Mouse (Mus musculus) CH12.LX (cell line): ENCODE measurements around the gene C1qtnf1. TPM values are rescaled to one million over a fixed set of nuclear protein-coding genes. Genes with fewer than 3 reads are reported as not detected.

ENCODE experiments used
- DNase-seq: peaks from one replicate; pipeline ENCODE4 v3.0.0-alpha.2; 2013; ENCODE audit errors: extremely low read depth
- H3K27ac ChIP-seq: 2 replicates; pipeline ENCODE4 v1.5.1; 2012; ENCODE audit warnings: low read depth, mild to moderate bottlenecking, control low read depth, moderate library complexity; ENCODE audit not compliant: insufficient read depth
- H3K27me3 ChIP-seq: replicated peaks from 2 replicates; pipeline ENCODE3; 2012; ENCODE audit warnings: inconsistent platforms
- H3K36me3 ChIP-seq, 2 experiments: replicated peaks in 1 of 2; 2 replicates each; pipeline versions ENCODE3 to v1.6.1; 2012; ENCODE audit warnings: inconsistent platforms in 1 of 2, low read length in 1 of 2, mild to moderate bottlenecking in 1 of 2, mixed read lengths in 1 of 2, moderate library complexity in 1 of 2; ENCODE audit not compliant: control insufficient read depth in 1 of 2, insufficient read depth in 1 of 2
- H3K4me1 ChIP-seq, 2 experiments: 2 replicates each; pipeline ENCODE4 v1.6.1; 2012; ENCODE audit warnings: inconsistent platforms in 1 of 2, moderate library complexity in 1 of 2; ENCODE audit not compliant: insufficient read depth in 2 of 2, control insufficient read depth in 1 of 2
- H3K4me2 ChIP-seq: 2 replicates; pipeline ENCODE4 v1.6.1; 2012; ENCODE audit warnings: low read depth, mild to moderate bottlenecking, control low read depth; ENCODE audit not compliant: poor library complexity, insufficient read depth, severe bottlenecking
- H3K4me3 ChIP-seq, 3 experiments: fragments of 150-350 bp in 1 of 3; sonication (generic) in 1 of 3; replicated peaks in 1 of 3; 2 replicates each; pipeline versions ENCODE3 to v1.5.1; 2011 to 2012; ENCODE audit warnings: low read depth in 2 of 3, low read length in 2 of 3, mild to moderate bottlenecking in 2 of 3, moderate library complexity in 2 of 3, control low read depth in 1 of 3, improper control_type of control experiment in 1 of 3, inconsistent platforms in 1 of 3, mixed read lengths in 1 of 3; ENCODE audit not compliant: poor library complexity in 1 of 3
- H3K79me2 ChIP-seq: replicated peaks from 2 replicates; pipeline ENCODE4 v1.6.1; 2012; ENCODE audit warnings: mild to moderate bottlenecking, moderate library complexity; ENCODE audit not compliant: control insufficient read depth, poor library complexity, insufficient read depth, severe bottlenecking; ENCODE audit errors: extremely low read depth
- H3K9ac ChIP-seq: 2 replicates; pipeline ENCODE4 v1.6.1; 2012; ENCODE audit warnings: low read depth, mild to moderate bottlenecking, control low read depth, moderate library complexity; ENCODE audit not compliant: insufficient read depth
- H3K9me3 ChIP-seq: replicated peaks from 2 replicates; pipeline ENCODE3; 2012; ENCODE audit warnings: low read length, inconsistent platforms, mixed read lengths
- BHLHE40 ChIP-seq: IDR thresholded peaks from 2 replicates; pipeline ENCODE4 v1.6.1; 2011; ENCODE audit warnings: mild to moderate bottlenecking, low read depth, low read length, improper control_type of control experiment
- CTCF ChIP-seq, 2 experiments: IDR thresholded peaks in 1 of 2; conservative IDR thresholded peaks in 1 of 2; 2 replicates each; pipeline ENCODE4 v1.5.1; 2011 to 2012; ENCODE audit warnings: low read depth in 2 of 2, low read length in 2 of 2, improper control_type of control experiment in 1 of 2, inconsistent platforms in 1 of 2, mild to moderate bottlenecking in 1 of 2, moderate library complexity in 1 of 2
- ELF1 ChIP-seq: IDR thresholded peaks from 2 replicates; pipeline ENCODE4 v1.6.1; 2014; ENCODE audit warnings: low read depth, mild to moderate bottlenecking, inconsistent platforms, low read length, improper control_type of control experiment
- EP300 ChIP-seq: IDR thresholded peaks from 2 replicates; pipeline ENCODE4 v1.6.1; 2011; ENCODE audit warnings: low read length, improper control_type of control experiment
- ETS1 ChIP-seq: conservative IDR thresholded peaks from 2 replicates; pipeline ENCODE4 v1.6.1; 2012; ENCODE audit warnings: low read depth, mild to moderate bottlenecking, inconsistent platforms, low read length, improper control_type of control experiment, moderate library complexity
- GABPA ChIP-seq: IDR thresholded peaks from 2 replicates; pipeline ENCODE4 v1.6.1; 2012; ENCODE audit warnings: low read depth, low read length, improper control_type of control experiment, inconsistent platforms; ENCODE audit not compliant: insufficient replicate concordance
- HCFC1 ChIP-seq: IDR thresholded peaks from 2 replicates; pipeline ENCODE4 v1.6.1; 2012; ENCODE audit warnings: low read depth, mild to moderate bottlenecking, inconsistent platforms, low read length, improper control_type of control experiment
- JUN ChIP-seq: IDR thresholded peaks from 2 replicates; pipeline ENCODE4 v1.6.1; 2011; ENCODE audit warnings: low read depth, mild to moderate bottlenecking, low read length, improper control_type of control experiment, moderate library complexity; ENCODE audit not compliant: insufficient read depth
- JUND ChIP-seq: conservative IDR thresholded peaks from 2 replicates; pipeline ENCODE4 v1.6.1; 2011; ENCODE audit warnings: low read depth, low read length, improper control_type of control experiment
- MAX ChIP-seq: IDR thresholded peaks from 2 replicates; pipeline ENCODE4 v1.6.1; 2011; ENCODE audit warnings: low read length, improper control_type of control experiment
- MAZ ChIP-seq: IDR thresholded peaks from 2 replicates; pipeline ENCODE4 v1.6.1; 2012; ENCODE audit warnings: low read depth, mild to moderate bottlenecking, inconsistent platforms, low read length, improper control_type of control experiment, moderate library complexity
- MYC ChIP-seq: IDR thresholded peaks from 2 replicates; pipeline ENCODE4 v1.6.1; 2011; ENCODE audit warnings: low read depth, mild to moderate bottlenecking, improper control_type of control experiment, low read length
- NELFE ChIP-seq: IDR thresholded peaks from 2 replicates; pipeline ENCODE4 v1.6.1; 2011; ENCODE audit warnings: low read depth, low read length, improper control_type of control experiment
- NRF1 ChIP-seq: IDR thresholded peaks from 2 replicates; pipeline ENCODE4 v1.6.1; 2014; ENCODE audit warnings: low read depth, mild to moderate bottlenecking, inconsistent platforms, low read length, improper control_type of control experiment, moderate library complexity
- POLR2AphosphoS2 ChIP-seq: IDR thresholded peaks from 2 replicates; pipeline ENCODE4 v1.6.1; 2011; ENCODE audit warnings: low read depth, low read length, improper control_type of control experiment
- SMC3 ChIP-seq: IDR thresholded peaks from 2 replicates; pipeline ENCODE4 v1.6.1; 2011; ENCODE audit warnings: low read depth, low read length, improper control_type of control experiment
- TCF12 ChIP-seq: IDR thresholded peaks from 2 replicates; pipeline ENCODE4 v1.6.1; 2014; ENCODE audit warnings: low read depth, mild to moderate bottlenecking, inconsistent platforms, low read length, improper control_type of control experiment
- UBTF ChIP-seq: IDR thresholded peaks from 2 replicates; pipeline ENCODE4 v1.6.1; 2012; ENCODE audit warnings: low read depth, mild to moderate bottlenecking, inconsistent platforms, low read length, improper control_type of control experiment, moderate library complexity
- USF1 ChIP-seq: IDR thresholded peaks from 2 replicates; pipeline ENCODE4 v1.6.1; 2014; ENCODE audit warnings: low read depth, mild to moderate bottlenecking, inconsistent platforms, low read length, improper control_type of control experiment
- USF2 ChIP-seq: conservative IDR thresholded peaks from 2 replicates; pipeline ENCODE4 v1.6.1; 2011; ENCODE audit warnings: low read depth, low read length, improper control_type of control experiment
- ZC3H11A ChIP-seq: IDR thresholded peaks from 2 replicates; pipeline ENCODE4 v1.6.1; 2012; ENCODE audit warnings: low read depth, mild to moderate bottlenecking, inconsistent platforms, low read length, improper control_type of control experiment
- ZMIZ1 ChIP-seq: IDR thresholded peaks from 2 replicates; pipeline ENCODE4 v1.6.1; 2012; ENCODE audit warnings: low read depth, mild to moderate bottlenecking, inconsistent platforms, low read length, improper control_type of control experiment
- dilution Hi-C: fragments of 300-500 bp; cut with MboI; formaldehyde crosslinking; loops from 2 replicates; pipeline ENCODE4 v1.14.3; 2020; ENCODE audit warnings: low sequenced_read_pairs; ENCODE audit not compliant: extremely low pct_unique_long_range_greater_than_20kb, extremely low pct_ligation_motif_present
- in situ Hi-C: fragments of 300-500 bp; cut with MboI; formaldehyde crosslinking; loops from 3 replicates; pipeline ENCODE4 v1.14.3; 2019; ENCODE audit warnings: low sequenced_read_pairs, low pct_ligation_motif_present, low pct_unique_long_range_greater_than_20kb, mixed read lengths
- polyA plus RNA-seq: library from polyadenylated mRNA; unstranded; fragments of >175 nt; gene quantifications from 2 replicates; pipeline ENCODE4 v1.2.1, GENCODE M21; 2012; ENCODE audit warnings: low read depth; ENCODE audit not compliant: insufficient read length
- total RNA-seq, 2 experiments: library from RNA; depleted of rRNA; stranded (reverse); fragments of 300-350 nt in 1 of 2; fragments of >200 nt in 1 of 2; gene quantifications; 2 replicates each; pipeline ENCODE4 v1.2.3; 2012 to 2014

The C1qtnf1 gene
- total and polyA plus RNA-seq, 3 experiments: 0.13 to 0.19 TPM; not detected in 1

GRCm38 (mm10) chr11:118452955-118453354, 25.0 kb downstream of the C1qtnf1 start:
- no peak for DNase-seq
- Histone ChIP-seq H3K79me2 (no peaks in the 10 kb centered on the region), H3K27me3 (peaks cover 84% of the 10 kb centered on the region), H3K4me2 (no peak overlapping the region), H3K4me1 (0 out of 4 replicates have a peak, but pooled peaks cover 0 to 3% of the 10 kb centered on the region in 2 experiments), H3K36me3 (no peaks in the 10 kb centered on the region), H3K9me3 (no peaks in the 10 kb centered on the region), H3K4me3 (no peak overlapping the region), H3K27ac (no peak overlapping the region), H3K9ac (no peak overlapping the region)
- TF ChIP-seq GABPA (no peak), USF1 (no peak)
- in situ Hi-C loops: no loop called here
- dilution Hi-C loops: no loop called here

GRCm38 (mm10) chr11:118453886-118454671, 26.1 kb downstream of the C1qtnf1 start:
- dilution Hi-C loops (no loop called here), in situ Hi-C loops (no loop called here)
- no peak overlapping the region for H3K4me2 ChIP-seq
- H3K4me3 ChIP-seq: no peak overlapping the region
- H3K4me1 ChIP-seq: peaks cover 4 to 7% of the 10 kb centered on the region in 2 experiments
- TF ChIP-seq BHLHE40: no peak
- no peak for TF ChIP-seq ZMIZ1
- no peak for TF ChIP-seq TCF12
- TF ChIP-seq CTCF (conservative IDR thresholded peaks at IDR 0.05 in 1 of 2, IDR thresholded peaks at IDR 0.05 in 1 of 2; ENCODE audit: low read depth in 2 of 2, low read length in 2 of 2): 0 out of 4 replicates have a peak, but pooled peaks of 1 of the 2 experiments have one; percentile 6
- TF ChIP-seq MAX: no peak
- H3K9ac ChIP-seq: no peak overlapping the region
- no peaks in the 10 kb centered on the region for H3K79me2 ChIP-seq
- H3K27ac ChIP-seq: no peak overlapping the region
- no peaks in the 10 kb centered on the region for H3K36me3 ChIP-seq
- DNase-seq: no peak
- H3K27me3 ChIP-seq: peaks cover 77% of the 10 kb centered on the region
- H3K9me3 ChIP-seq: no peaks in the 10 kb centered on the region

GRCm38 (mm10) chr11:118455788-118456187, 27.8 kb downstream of the C1qtnf1 start:
- peaks cover 4% of the 10 kb centered on the region for H3K9me3 ChIP-seq

More at GRCm38 (mm10) chr11:118455788-118456187, 27.8 kb downstream of the C1qtnf1 start:
- Histone ChIP-seq H3K36me3 (no peaks in the 10 kb centered on the region), H3K4me3 (no peak overlapping the region), H3K4me1 (peaks cover 11 to 14% of the 10 kb centered on the region in 2 experiments), H3K9ac (no peak overlapping the region), H3K27ac (no peak overlapping the region), H3K79me2 (no peaks in the 10 kb centered on the region)
- in situ Hi-C loops: no loop called here
- dilution Hi-C loops: no loop called here
- no peak for DNase-seq
- no peak for TF ChIP-seq HCFC1
- TF ChIP-seq ZMIZ1: no peak
- no peak for TF ChIP-seq NRF1
- TF ChIP-seq ETS1: no peak
- no peak for TF ChIP-seq NELFE
- TF ChIP-seq MAZ: no peak
- TF ChIP-seq JUND: no peak
- TF ChIP-seq JUN: no peak
- no peak for TF ChIP-seq POLR2AphosphoS2
- TF ChIP-seq UBTF: no peak
- TF ChIP-seq ELF1: no peak
- no peak for TF ChIP-seq SMC3
- TF ChIP-seq ZC3H11A: no peak
- TF ChIP-seq USF2: no peak
- TF ChIP-seq MYC: no peak
- no peak for TF ChIP-seq EP300
- TF ChIP-seq, all 38 proteins: peak for 0
- H3K27me3 ChIP-seq: peaks cover 71% of the 10 kb centered on the region
- no peak overlapping the region for H3K4me2 ChIP-seq
